Mouse (Mus musculus) gastrocnemius, adult 18-20 months (tissue): ENCODE measurements around the gene C8g. TPM values are rescaled to one million over a fixed set of nuclear protein-coding genes. Genes with fewer than 3 reads are reported as not detected.

Experiments
- DNase-seq: peaks from one replicate; pipeline ENCODE4 v3.0.0; 2021; ENCODE audit warnings: low spot score
- long read RNA-seq, 2 experiments: library from polyadenylated mRNA; stranded (forward); transcript quantifications; one replicate each; pipeline ENCODE4 v2.0.0; 2021
- total RNA-seq, 2 experiments: library from RNA; stranded (reverse); gene quantifications; 2 replicates each; pipeline ENCODE4 v1.2.3; 2021

The C8g gene
- total RNA-seq = 1 to 10 TPM; 2.0 to 2.1 TPM
- long read RNA-seq, experiment 1, partial matches to known transcripts = 0 of 1 reads
- long read RNA-seq, experiment 1, other reads (novel, unspliced or antisense) = 0 of 1 reads
- long read RNA-seq, experiment 2, partial matches to known transcripts = 1 of 2 reads
- long read RNA-seq, experiment 2, other reads (novel, unspliced or antisense) = 0 of 2 reads

GRCm38 (mm10) chr2:25501593-25502486, at the start of gene C8g:
Gene C8g, minus strand, starts transcription at chr2:25501719.
- DNase-seq = no peak

DNA sequence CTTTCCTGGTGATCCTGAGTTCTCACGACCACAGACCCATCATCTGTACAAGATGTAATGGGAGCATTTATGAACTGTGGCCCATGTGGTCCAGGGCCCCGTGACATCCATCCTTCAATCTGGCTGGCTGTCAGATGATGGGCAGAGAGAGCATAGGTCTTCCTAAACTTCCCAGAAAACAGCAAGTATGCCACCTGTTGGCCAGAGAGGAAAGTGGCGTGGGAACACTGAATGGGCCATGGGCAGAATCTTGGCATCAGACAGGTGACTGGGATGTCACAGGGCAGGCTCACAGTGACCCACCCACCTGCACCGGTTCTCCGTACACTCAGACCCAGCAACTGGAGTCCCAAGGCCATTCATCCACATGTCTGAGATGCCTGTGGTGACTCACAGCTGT, 49.7 kb upstream of the C8g start:
- peak; percentile 70 for DNase-seq

GRCm38 (mm10) chr2:25549021-25549991, 47.8 kb upstream of the C8g start:
- DNase-seq = peak; percentile 57

- DNase-seq = peak; percentile 99
Measured at GRCm38 (mm10) chr2:25546811-25547491, 45.4 kb upstream of the C8g start, which contains the start of gene Traf2. Gene Traf2, minus strand, starts transcription at chr2:25546940.

GRCm38 (mm10) chr2:25545996-25546810, 44.7 kb upstream of the C8g start:
- DNase-seq = peak; percentile 78

- DNase-seq = no peak
Measured at GRCm38 (mm10) chr2:25541644-25542367, 40.3 kb upstream of the C8g start.

DNA sequence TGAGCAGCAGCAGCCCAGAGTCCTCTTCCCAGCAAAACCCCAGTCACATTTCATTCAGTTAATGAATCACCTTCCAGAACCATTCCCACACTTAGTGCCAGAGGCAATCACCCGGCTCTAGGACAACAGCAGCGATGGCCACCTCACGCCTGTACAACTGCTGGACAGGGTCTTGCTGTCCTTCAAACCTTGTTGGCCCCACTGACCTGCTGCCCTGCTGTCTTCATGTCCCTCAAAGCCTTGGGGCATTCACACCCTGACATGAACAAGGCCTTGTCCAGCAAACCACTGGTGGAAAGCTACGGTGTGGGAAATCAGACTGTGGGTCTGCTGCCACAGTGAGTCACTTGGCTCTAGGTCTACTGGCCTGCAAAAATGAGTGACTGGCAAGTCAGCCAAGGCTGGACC, 39.0 kb upstream of the C8g start:
- no peak for DNase-seq

GRCm38 (mm10) chr2:25536531-25536930, 35.0 kb upstream of the C8g start:
- peak; percentile 39 for DNase-seq

DNA sequence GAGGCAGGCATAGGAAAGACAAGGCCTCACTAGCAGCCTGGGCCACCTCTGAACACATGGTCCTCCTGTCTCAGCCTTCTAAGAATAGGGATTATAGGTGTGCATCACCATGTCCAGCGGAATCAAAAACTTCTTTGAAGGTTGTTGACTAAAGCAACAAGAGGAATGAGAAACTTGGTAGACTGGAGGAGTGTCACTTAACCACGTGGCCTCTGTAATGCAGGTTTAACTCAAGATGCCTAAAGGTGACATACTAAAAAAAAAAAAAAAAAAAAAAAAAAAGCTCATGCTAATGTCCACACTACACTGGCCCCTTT, 33.3 kb upstream of the C8g start:
- DNase-seq = no peak

DNA sequence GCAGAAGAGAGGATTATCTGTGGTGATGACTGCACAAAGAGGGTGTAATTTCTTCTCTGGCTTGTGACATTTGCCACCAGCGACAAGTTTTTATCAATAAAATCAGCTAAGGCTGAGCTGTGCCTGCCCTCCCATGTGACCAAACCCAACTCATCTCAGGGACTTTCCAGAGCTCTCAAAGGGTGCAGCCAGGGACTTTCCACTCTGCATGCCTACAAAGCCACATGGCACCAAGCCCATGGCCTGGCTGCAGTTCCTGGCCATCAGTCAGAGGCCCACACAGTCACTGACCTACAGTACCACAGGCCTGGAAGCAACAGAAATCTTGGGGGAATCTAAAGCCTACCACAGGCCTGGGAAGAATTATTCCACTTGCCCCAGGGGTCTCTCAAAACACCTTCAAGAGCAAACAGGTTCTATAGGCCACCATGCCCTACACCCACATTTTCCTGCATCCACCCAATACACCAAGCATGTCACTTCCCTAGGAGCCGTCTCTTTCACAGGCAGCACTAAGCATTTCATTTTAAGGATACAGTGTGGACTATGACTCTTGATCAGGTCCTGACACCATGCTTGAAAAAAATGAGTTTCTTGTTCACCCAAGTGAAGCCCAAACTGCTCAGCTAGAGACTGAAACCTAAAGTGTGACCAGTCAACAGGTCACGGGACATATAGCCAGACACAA, 32.8 kb upstream of the C8g start:
- DNase-seq = peak; percentile 93

DNA sequence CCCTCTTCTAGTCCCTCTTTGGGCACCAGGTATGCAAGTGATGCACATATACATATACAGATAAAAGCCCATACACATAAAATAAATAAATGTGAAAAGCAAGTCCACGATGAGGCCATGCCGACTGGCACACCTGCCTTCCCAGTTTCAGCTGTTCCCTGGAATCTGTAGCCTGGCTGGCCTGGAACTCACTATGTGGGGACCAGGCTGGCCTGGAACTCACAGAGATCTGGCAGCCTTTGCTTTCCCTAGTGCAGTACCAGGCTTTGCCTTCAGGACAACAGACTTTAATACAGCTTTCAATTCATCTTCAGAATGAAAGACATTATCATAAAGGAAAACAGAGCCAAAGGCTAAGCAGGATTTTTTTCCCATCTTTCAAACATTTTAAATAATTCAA, 32.2 kb upstream of the C8g start:
- DNase-seq = no peak

DNA sequence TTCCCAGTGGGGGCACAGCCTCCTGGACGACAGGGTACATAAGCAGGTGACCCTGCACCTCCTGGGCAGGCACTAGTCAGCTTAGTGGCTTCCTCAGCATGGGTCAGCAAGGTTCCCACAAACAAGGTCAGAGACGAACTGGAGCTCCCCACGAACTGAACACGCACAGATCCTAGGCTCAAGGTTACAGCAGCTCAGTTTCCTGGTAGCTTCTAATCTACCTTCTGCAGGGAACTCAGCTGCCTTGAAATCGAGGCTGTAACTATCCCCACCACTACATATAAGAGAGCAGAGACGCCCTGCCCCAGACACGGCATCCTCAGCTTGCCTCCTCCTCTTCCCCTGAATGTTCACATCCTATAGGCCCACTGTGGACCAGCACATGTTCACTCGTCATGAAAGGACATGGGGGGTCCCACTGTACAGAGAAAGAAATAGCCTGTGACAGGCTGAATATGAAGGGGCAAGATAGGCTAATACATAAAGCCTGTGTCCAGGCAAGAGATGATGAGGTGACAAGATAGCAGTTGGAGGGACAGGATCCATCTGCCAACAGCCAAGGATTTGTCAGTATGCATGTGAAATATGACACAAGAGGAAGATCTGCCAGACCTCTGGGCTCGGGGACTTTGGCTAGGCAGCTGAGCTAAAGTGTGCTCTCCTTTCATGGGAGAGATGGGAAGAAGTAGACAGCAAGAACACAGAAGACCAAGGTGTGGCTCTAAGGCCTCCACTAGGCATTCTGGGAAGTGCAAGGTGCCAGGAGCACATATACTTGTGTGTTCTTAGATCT, 25.2 kb upstream of the C8g start:
- peak; percentile 59 for DNase-seq

DNA sequence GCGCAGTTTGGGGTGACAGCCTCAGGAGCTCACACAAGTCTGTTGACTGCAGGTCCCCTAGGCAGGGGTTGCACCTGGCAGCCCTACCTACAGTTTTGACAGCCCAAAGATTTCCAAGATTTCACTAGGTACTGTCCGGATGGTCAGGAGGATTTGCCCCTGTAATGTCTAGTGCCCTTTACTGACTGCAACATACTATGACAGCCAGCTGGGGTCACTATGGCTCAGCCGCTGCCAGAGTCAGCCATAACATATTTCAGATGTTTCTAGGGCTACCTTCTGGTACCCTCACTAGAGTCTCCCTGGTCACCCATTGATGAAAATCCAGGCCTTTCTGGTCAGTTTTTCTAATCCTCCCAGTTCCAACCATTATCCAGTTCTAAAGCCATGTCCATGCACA, 8.4 kb upstream of the C8g start:
- no peak for DNase-seq

DNA sequence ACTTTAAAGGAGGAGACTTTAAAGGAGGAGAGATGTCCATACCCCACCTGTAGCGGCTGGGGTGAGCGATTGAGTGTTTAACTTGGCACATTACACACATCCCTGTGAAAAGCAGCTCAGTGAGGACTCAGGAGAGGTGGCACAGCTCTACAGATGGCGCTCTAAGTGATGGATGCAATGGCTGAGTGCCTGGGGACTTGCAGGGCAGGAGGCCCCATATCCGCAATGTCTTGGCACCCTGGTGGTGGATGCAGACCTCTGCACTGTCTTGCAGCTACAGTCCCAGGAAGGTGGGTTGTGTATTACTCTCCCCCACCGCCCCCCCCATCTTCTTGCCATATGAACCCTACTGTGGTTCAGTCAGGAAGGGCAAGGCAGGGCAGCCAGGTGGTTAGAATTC, 5.4 kb upstream of the C8g start:
- no peak for DNase-seq

DNA sequence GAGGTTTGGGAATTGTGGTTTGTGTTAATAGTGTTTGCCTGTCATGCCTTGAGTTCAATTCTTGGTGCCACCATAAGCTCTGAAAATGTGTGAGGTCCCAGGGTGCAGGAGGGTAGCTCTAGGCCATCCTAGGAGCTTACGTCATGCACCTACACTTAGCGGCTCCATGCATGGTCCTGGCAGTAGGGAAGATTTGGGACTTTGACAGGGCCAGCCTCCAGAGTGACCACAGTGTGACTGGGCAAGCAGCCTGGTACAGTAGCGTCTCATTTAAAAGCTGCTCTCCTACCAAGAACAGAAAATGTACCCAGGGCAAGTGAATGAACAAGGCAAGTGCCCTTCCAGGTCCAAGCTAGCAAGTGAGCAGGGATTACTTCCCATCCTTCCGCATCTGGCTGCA, 4.3 kb upstream of the C8g start:
- no peak for DNase-seq

DNA sequence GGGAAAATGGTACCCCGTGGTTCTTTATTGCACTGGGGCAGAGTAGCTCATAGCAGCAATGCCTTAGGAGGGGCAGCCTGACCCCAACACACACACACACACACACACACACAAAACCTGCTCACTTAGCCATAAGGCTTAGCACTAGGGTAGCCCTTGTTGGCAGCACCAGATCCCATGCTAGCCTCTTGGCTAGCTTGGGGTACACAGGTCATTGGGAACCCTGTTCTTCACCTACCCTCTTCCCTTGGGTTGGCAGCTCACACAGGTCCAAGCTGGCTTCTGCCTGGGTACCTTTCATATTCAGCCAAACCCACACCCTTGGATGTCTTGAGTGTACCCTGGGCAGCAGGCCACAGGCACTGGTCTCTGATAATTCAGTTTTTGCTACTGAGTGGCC, 3.5 kb upstream of the C8g start:
- DNase-seq = no peak

GRCm38 (mm10) chr2:25504538-25504937, 3.0 kb upstream of the C8g start:
- no peak for DNase-seq

GRCm38 (mm10) chr2:25502726-25503125, 1.2 kb upstream of the C8g start:
- no peak for DNase-seq
